9 mouse cellular contexts compared by ENCODE assay signal in the genomic region with DNA sequence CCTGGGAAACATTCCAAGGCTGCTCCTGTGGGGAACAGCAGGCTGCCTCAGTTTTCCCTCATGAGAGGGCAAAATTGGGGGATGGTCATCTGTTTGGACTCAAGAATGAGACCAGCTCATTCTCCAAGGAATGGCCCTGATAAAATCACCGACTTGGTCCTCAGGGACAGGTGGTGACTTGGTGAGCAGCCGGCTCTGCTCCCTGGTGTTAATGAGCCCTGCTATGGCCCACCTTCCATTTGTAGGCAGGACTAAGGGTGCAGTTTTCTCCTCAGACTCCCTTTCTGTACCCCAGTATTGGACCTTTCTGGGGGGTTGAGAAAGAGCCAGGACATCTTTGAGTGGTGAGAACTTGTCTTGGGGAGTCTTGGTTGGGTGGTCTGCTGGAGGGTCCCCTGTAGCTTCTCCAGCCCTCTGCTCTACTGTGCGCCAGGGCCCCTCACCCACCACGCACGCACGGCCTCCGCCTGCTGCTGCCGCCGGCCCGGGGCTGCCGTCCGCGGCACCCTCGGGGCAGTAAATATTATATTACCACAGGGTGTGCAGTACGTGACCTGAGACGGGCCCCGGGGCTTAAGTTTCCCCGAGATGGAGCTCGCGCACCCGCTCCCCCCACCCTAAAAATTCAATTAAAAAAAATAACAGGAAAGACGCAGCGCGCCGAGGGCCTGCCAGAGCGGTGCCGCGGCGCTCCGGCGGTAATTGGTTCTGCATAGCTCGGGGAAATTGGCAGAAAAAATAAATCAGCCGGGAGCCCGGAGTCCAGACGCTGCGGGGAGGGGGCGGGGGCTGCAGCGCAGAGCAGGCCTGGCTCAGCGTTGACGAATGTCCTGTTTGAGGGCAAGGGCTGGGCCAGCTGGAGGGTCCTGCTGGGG.
DNase-seq lines count a peak whose midpoint lies in the region; ATAC-seq and TF ChIP-seq lines count a peak whose summit lies in the region.
"Had no signal": no experiment of that assay in that cellular context is flagged by ENCODE, and none has a peak within 500 bp of the region (broad histone marks: within the 10 kb centered on the region; RNA-seq: fewer than 3 reads in every experiment).

No protein-coding gene starts in this region.

- peak; percentile 71 for DNase-seq in lung, embryonic 14.5 days
- no peak for DNase-seq in lung, postnatal 36 days
- DNase-seq in hindbrain, embryonic 10.5 days (ENCODE audit: low spot score) = peak; percentile 76
- DNase-seq in left cerebral cortex, postnatal 14 days (ENCODE audit: low spot score in 2 of 2) = peak; percentile 39 to 40
- no peak for DNase-seq in thymus, postnatal 25 days

- H3K4me2 ChIP-seq in lung, embryonic 14.5 days = peak overlapping the region; percentile 83
- peak overlapping the region; percentile 67 for H3K4me2 ChIP-seq in embryonic facial prominence, embryonic 13.5 days
- H3K4me2 ChIP-seq in midbrain, embryonic 16.5 days (ENCODE audit: low read length) = peak overlapping the region; percentile 84

- ATAC-seq in lung, embryonic 14.5 days (ENCODE audit: insufficient read depth) = peak; percentile 72
- peak; percentile 66 for ATAC-seq in embryonic facial prominence, embryonic 13.5 days (ENCODE audit: insufficient number of reproducible peaks, insufficient read depth, low FRiP score, low TSS enrichment, low read depth)
- peak; percentile 74 for ATAC-seq in midbrain, embryonic 16.5 days
- no peak for ATAC-seq in erythroid progenitor cell, adult 5-6 weeks (replicated peaks; ENCODE audit: low FRiP score, poor library complexity, severe bottlenecking)

- 2% methylated on average over 40 of the region's 40 CpGs for WGBS in lung, embryonic 14.5 days
- WGBS in embryonic facial prominence, embryonic 13.5 days = under 1% methylated on average over 40 of the region's 40 CpGs
- 3% methylated on average over 40 of the region's 40 CpGs for WGBS in hindbrain, embryonic 10.5 days
- WGBS in midbrain, embryonic 16.5 days = 4% methylated on average over 40 of the region's 40 CpGs

- H3K4me3 ChIP-seq in lung, embryonic 14.5 days (ENCODE audit: low read depth, low read length) = peak overlapping the region; percentile 39
- H3K4me3 ChIP-seq in embryonic facial prominence, embryonic 13.5 days = peak overlapping the region; percentile 37
- peak overlapping the region; percentile 52 for H3K4me3 ChIP-seq in hindbrain, embryonic 10.5 days
- H3K4me3 ChIP-seq in midbrain, embryonic 16.5 days (ENCODE audit: low read depth, low read length) = peak overlapping the region; percentile 45

- no peak overlapping the region for H3K27ac ChIP-seq in lung, embryonic 14.5 days (ENCODE audit: low read depth)
- H3K27ac ChIP-seq in embryonic facial prominence, embryonic 13.5 days = peak overlapping the region; percentile 89
- H3K27ac ChIP-seq in hindbrain, embryonic 10.5 days = peak overlapping the region; percentile 82
- no peak overlapping the region for H3K27ac ChIP-seq in midbrain, embryonic 16.5 days (ENCODE audit: low read length)
- H3K27ac ChIP-seq: liver, embryonic 14.5 days had no signal

- no peak for TF ChIP-seq CTCF in lung, embryonic 14.5 days (IDR thresholded peaks at IDR 0.05; ENCODE audit: low read depth)

- intact Hi-C loops in left cerebral cortex, postnatal 14 days (cut with DNase I) = no loop called here

- no peaks in the 10 kb centered on the region for H3K4me1 ChIP-seq in lung, embryonic 14.5 days (ENCODE audit: insufficient read depth)
- peaks cover 40% of the 10 kb centered on the region for H3K4me1 ChIP-seq in embryonic facial prominence, embryonic 13.5 days
- peaks cover 51% of the 10 kb centered on the region for H3K4me1 ChIP-seq in hindbrain, embryonic 10.5 days (replicated peaks)
- H3K4me1 ChIP-seq in midbrain, embryonic 16.5 days (ENCODE audit: control insufficient read depth, insufficient read depth, low read length) = peaks cover 13% of the 10 kb centered on the region

- no peaks in the 10 kb centered on the region for H3K36me3 ChIP-seq in lung, embryonic 14.5 days (ENCODE audit: insufficient read depth)
- no peaks in the 10 kb centered on the region for H3K36me3 ChIP-seq in embryonic facial prominence, embryonic 13.5 days
- no peaks in the 10 kb centered on the region for H3K36me3 ChIP-seq in hindbrain, embryonic 10.5 days
- H3K36me3 ChIP-seq in midbrain, embryonic 16.5 days (ENCODE audit: control insufficient read depth, insufficient read depth, low read length) = no peaks in the 10 kb centered on the region

- H3K27me3 ChIP-seq in lung, embryonic 14.5 days (ENCODE audit: insufficient read depth, low read length) = peaks cover 19% of the 10 kb centered on the region
- H3K27me3 ChIP-seq in embryonic facial prominence, embryonic 13.5 days = peaks cover 12% of the 10 kb centered on the region; the same call in 1 of the 2 replicates
- peaks cover 69% of the 10 kb centered on the region for H3K27me3 ChIP-seq in hindbrain, embryonic 10.5 days (ENCODE audit: insufficient read depth, poor library complexity, severe bottlenecking)
- H3K27me3 ChIP-seq in midbrain, embryonic 16.5 days (ENCODE audit: control insufficient read depth, insufficient read depth, low read depth, low read length) = peaks cover 4% of the 10 kb centered on the region; the same call in 1 of the 2 replicates

- peak overlapping the region; percentile 39 for H3K9ac ChIP-seq in lung, embryonic 14.5 days
- H3K9ac ChIP-seq in embryonic facial prominence, embryonic 13.5 days = peak overlapping the region; percentile 66
- H3K9ac ChIP-seq in midbrain, embryonic 16.5 days (ENCODE audit: low read depth, low read length) = peak overlapping the region; percentile 68
- H3K9ac ChIP-seq: liver, embryonic 14.5 days had no signal

- no peaks in the 10 kb centered on the region for H3K9me3 ChIP-seq in lung, embryonic 14.5 days (ENCODE audit: low read depth, low read length)
- H3K9me3 ChIP-seq in embryonic facial prominence, embryonic 13.5 days = no peaks in the 10 kb centered on the region
- H3K9me3 ChIP-seq in hindbrain, embryonic 10.5 days = no peaks in the 10 kb centered on the region
- H3K9me3 ChIP-seq in midbrain, embryonic 16.5 days (replicated peaks; ENCODE audit: control insufficient read depth, low read length, poor library complexity, severe bottlenecking) = no peaks in the 10 kb centered on the region

Comparison
In these comparisons a context has a peak if more than half of its experiments do, and no peak if none do; other contexts are left out.
1. DNase-seq: peak in lung, embryonic 14.5 days (single experiment), hindbrain, embryonic 10.5 days (single experiment) and left cerebral cortex, postnatal 14 days (2 of 2); none in lung, postnatal 36 days (single experiment) and thymus, postnatal 25 days (single experiment).
2. H3K27ac ChIP-seq: peak in embryonic facial prominence, embryonic 13.5 days (single experiment) and hindbrain, embryonic 10.5 days (single experiment); none in lung, embryonic 14.5 days (single experiment) and midbrain, embryonic 16.5 days (single experiment).
3. Peak in every context shown above with its lines, with median percentiles within 50 percentile points of each other: H3K4me2 ChIP-seq, H3K4me3 ChIP-seq and H3K9ac ChIP-seq.